Mouse (Mus musculus): ENCODE measurements around the gene Olfr695. TPM values are rescaled to one million over a fixed set of nuclear protein-coding genes. Genes with fewer than 3 reads are reported as not detected.
"Not testable (repeated sequence)": the region's sequence is repeated elsewhere in the genome, so short reads cannot be mapped to it uniquely, and the experiment has no call there.

Olfr695 gene
- not detected for total RNA-seq (2021)

- no peak for DNase-seq (ENCODE audit: extremely low spot score in 1 of 2, low spot score in 1 of 2)
These were observed at the start of gene Olfr695 for GRCm38 (mm10) chr7:106716296-106716695. TSS of gene Olfr695 (minus strand) at chr7:106716396.

DNA sequence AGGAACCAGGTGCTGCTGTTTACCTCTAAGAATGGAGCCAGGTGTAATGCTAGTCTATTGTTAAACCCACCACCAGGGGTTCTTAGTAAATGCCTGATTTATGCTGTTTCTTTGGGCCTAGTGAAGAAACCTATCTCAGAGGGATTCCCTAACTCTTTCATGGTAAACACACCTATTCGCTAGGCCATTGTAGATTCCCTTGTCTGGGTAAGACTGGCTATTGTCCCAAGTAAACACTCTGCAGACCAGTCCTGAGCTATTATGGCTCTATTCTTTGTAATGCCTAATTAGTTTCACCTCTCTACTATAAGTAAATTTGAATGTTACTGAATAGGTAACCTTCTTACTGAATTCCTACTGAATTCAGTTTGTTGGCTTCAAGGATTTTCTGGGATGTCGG is 44.8 kb upstream of the Olfr695 start:
- not testable (repeated sequence) for DNase-seq (ENCODE audit: extremely low spot score in 1 of 2, low spot score in 1 of 2)

DNA sequence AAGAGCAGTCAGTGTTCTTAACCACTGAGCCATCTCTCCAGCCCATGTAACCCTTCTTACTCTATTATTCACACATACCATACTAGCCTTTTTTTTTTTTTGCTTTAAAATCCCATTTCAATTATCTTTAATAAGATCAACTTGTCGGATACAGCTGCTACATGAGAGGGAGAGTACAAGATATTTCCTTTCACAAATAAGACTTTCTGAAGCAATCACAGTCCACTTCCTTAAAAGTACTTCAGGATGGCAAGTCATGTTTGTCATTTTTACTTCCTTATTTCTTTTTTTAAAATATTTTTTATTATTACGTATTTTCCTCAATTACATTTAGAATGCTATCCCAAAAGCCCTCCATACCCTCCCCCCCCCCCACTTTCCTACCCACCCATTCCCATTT is 42.6 kb upstream of the Olfr695 start:
- DNase-seq (ENCODE audit: extremely low spot score in 1 of 2, low spot score in 1 of 2) = no peak

DNA sequence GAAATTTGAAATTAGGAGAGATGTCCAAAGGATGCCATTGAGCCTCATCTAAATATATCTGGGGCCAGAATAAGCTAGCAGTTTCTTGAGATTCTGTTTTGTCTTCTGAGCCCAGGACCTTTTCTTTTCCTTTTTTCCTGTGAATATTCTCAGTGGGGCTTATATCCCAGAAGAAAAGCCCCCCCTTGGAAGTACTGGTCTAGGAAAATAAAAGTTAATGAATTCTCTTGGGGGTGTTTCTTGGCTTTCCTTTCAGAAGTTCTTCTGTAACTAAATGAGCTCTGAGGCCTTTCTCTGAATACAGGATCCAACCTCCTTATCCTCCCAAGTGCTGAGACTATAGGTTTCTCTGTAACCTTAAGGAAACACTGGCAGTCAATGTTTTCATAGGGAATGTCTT is 39.1 kb upstream of the Olfr695 start, which contains the start of gene Olfr698:
Gene Olfr698 (minus strand): TSS at position 101 of the 400 bp plus-strand sequence.
- DNase-seq (ENCODE audit: extremely low spot score in 1 of 2, low spot score in 1 of 2) = no peak

DNA sequence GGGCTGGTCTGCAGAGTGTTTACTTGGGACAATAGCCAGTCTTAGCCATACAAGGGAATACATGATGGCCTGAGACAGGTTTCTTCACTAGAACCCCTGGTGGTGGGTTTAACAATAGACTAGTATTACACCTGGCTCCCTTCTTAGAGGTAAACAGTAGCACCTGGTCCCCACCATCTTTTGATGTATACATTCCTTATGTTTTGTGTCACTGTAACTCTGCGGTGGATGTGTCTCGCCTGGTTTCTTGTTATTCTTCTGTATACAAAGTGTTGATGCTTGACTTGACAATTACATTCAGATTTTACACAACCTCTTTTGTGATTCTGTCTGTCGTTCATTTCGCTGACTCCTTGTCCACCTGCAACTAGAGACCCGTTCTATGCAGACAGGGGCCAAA is 29.6 kb upstream of the Olfr695 start:
- no peak for DNase-seq (ENCODE audit: extremely low spot score in 1 of 2, low spot score in 1 of 2)

- no peak for DNase-seq (ENCODE audit: extremely low spot score in 1 of 2, low spot score in 1 of 2)
These were observed 26.1 kb upstream of the Olfr695 start, which contains the start of gene Olfr697 for GRCm38 (mm10) chr7:106742343-106742742. TSS of gene Olfr697 (minus strand) at chr7:106742443.

DNA sequence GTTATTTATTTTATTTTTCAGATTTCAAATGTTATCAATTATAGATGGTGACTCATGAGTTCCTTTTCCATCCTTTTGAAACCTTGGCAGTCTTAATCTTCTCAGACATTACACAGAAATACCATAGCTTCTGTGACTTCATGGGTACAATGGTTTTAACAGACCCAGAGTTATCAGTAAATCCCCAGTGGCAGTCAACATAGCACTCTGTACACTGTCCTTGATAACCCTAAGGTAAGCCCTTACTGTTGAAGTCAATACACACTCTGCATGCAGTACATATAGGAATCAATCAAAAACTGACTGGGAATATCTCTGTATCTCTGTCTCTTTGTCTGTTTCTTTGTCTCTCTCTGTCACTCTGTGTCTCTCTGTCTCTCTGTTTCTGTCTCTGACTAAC is 20.8 kb upstream of the Olfr695 start:
- DNase-seq (ENCODE audit: extremely low spot score in 1 of 2, low spot score in 1 of 2) = no peak

- DNase-seq (ENCODE audit: extremely low spot score in 1 of 2, low spot score in 1 of 2) = no peak
These were observed 17.5 kb upstream of the Olfr695 start for GRCm38 (mm10) chr7:106733717-106734116.

- DNase-seq (ENCODE audit: extremely low spot score in 1 of 2, low spot score in 1 of 2) = not testable (repeated sequence)
These were observed 9.5 kb upstream of the Olfr695 start for GRCm38 (mm10) chr7:106725654-106726053.

- no peak for DNase-seq (ENCODE audit: extremely low spot score in 1 of 2, low spot score in 1 of 2)
These were observed 4.7 kb downstream of the Olfr695 start for GRCm38 (mm10) chr7:106711463-106711862.

DNA sequence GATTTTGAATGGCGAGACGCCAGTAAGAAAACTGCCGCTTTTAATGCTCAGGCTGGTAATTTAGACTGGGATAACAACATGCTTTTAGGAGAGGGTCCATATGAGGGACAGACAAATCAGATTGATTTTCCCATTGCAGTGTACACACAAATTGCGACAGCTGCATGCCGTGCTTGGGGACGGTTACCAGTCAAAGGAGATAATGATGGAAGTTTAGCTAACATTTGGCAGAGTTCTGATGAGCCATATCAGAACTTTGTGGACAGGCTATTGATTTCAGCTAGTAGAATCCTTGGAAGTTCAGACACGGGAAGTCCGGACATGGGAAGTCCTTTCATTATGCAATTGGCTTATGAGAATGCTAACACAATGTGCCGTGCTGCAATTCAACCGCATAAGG is 8.5 kb downstream of the Olfr695 start:
- DNase-seq (ENCODE audit: extremely low spot score in 1 of 2, low spot score in 1 of 2) = not testable (repeated sequence)

- no peak for DNase-seq (ENCODE audit: extremely low spot score in 1 of 2, low spot score in 1 of 2)
These were observed 19.3 kb downstream of the Olfr695 start for GRCm38 (mm10) chr7:106696891-106697290.

DNA sequence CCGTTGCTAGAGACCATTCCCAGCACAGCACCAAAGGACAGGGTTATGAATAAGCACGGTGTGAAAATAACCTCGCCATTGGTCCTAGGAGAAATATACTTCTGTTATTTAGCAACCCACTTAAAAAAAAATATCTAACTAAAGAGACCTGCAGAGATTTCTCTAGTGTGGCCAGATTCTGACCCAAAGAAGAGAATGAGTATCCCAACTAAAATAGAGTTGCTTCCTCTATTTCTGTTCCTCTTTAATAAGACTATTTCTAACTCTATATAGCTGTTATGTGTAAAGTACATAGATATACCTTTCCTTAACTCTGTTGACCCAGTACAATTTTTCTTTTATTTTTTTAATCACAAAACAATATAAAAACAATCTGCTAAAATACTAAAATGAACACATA is 23.2 kb downstream of the Olfr695 start:
- DNase-seq (ENCODE audit: extremely low spot score in 1 of 2, low spot score in 1 of 2) = no peak

GRCm38 (mm10) chr7:106691714-106692113 is 24.5 kb downstream of the Olfr695 start, which contains the start of gene Olfr694:
TSS of gene Olfr694 (minus strand) at chr7:106691814.
- DNase-seq (ENCODE audit: extremely low spot score in 1 of 2, low spot score in 1 of 2) = no peak

DNA sequence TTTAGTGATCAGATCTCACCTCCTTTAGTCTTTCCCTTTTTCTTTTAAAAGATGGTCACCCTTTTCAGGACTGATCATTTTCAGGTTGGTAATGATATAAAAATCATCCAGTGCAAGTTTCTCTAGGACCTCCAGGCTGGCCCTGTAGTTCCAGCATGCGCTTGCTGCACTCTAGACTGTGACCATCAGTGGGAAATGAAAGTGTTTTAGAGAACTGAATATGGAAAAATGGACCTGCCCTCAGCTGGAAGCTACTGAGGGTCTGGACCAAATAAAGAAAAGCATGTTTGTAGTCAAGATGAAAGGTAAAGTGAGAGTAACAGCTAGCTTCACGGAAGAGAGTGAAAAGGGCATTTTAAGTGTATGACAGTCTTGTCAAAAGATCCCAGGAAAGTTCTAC is 30.8 kb downstream of the Olfr695 start:
- no peak for DNase-seq (ENCODE audit: extremely low spot score in 1 of 2, low spot score in 1 of 2)

DNA sequence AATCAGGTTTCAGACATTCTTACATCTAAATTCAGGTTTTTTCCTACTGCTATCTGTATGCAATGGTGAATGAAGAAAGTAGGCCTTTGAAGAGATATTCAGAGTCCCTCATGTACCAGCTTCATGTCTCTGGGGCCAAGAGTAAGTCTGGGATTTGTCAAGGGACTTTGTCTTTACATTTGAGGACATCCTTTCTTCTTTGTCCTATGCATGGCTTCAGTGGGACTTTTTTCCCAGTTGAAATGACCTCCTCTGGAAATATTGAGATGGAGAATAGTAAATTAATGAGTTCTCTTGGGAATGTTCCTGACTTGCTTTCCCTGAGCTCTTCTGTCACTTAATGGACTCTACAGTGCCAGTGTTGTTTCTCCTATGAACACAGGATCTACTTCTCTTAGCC is 35.7 kb downstream of the Olfr695 start, which contains the start of gene Olfr693:
Gene Olfr693 (minus strand): TSS at position 101 of the 400 bp plus-strand sequence.
- DNase-seq (ENCODE audit: extremely low spot score in 1 of 2, low spot score in 1 of 2) = no peak

Other genes with a start within 250 kb of the Olfr695 start
- gene Olfr693, start 35.8 kb downstream of the Olfr695 start, total RNA-seq (2021) = not detected
- not detected for gene Olfr694, start 24.6 kb downstream of the Olfr695 start, total RNA-seq (2021)
- not detected for gene Olfr697, start 26.0 kb upstream of the Olfr695 start, total RNA-seq (2021)
- gene Olfr698, start 39.0 kb upstream of the Olfr695 start, total RNA-seq (2021) = not detected
- not detected for gene Olfr699, start 76.8 kb upstream of the Olfr695 start, total RNA-seq (2021)
- not detected for gene Olfr700, start 92.4 kb upstream of the Olfr695 start, total RNA-seq (2021)
- gene Olfr701, start 97.7 kb upstream of the Olfr695 start, total RNA-seq (2021) = not detected
- not detected for gene Olfr702, start 117.5 kb upstream of the Olfr695 start, total RNA-seq (2021)
- not detected for gene Olfr703, start 127.0 kb upstream of the Olfr695 start, total RNA-seq (2021)
- gene Olfr704, start 146.8 kb upstream of the Olfr695 start, total RNA-seq (2021) = not detected
- gene Olfr705, start 160.5 kb upstream of the Olfr695 start, total RNA-seq (2021) = not detected
- not detected for gene Olfr706, start 171.8 kb upstream of the Olfr695 start, total RNA-seq (2021)
- not detected for gene Olfr707, start 184.8 kb upstream of the Olfr695 start, total RNA-seq (2021)
- not detected for gene Olfr1532-ps1, start 191.6 kb upstream of the Olfr695 start, total RNA-seq (2021)
- gene Olfr709-ps1, start 215.8 kb upstream of the Olfr695 start, total RNA-seq (2021) = not detected
- not detected for gene Olfr710, start 231.9 kb upstream of the Olfr695 start, total RNA-seq (2021)
- under 1 TPM; 0.07 to 0.10 TPM for gene Olfr6, start 247.5 kb upstream of the Olfr695 start, total RNA-seq (2021)

All from layer of hippocampus, postnatal 25 days (tissue).